Mouse (Mus musculus): Measurements from ENCODE around the gene Clstn2.

DNA sequence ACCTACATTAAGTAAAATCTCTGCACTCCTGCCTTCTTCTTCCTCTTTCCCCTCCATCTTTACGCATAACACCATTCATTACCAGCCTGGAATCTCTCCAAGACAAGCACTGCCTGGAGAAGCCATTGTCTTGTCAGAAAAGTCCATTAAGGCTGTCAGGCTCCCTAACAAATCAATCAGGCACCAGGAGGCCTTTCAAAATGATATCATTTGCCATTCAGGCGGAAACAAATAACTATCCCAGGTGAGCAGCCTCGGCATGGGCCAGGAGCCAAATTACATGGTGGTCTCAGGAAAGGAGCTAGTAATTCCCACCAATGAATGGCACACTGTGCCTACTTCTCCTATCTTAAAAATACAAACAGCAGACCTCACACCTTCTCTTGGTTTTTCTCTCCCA, 260.6 kb downstream of the Clstn2 start:
- TF ChIP-seq POLR2A (IDR thresholded peaks at IDR 0.05; ENCODE audit: low read depth, low read length) = no peak
- TF ChIP-seq CTCF (conservative IDR thresholded peaks at IDR 0.05; ENCODE audit: insufficient read depth, insufficient read length, low read depth, low read length) = no peak
